Comparison of ENCODE assay signal across 8 mouse cellular contexts in genomic region chr13:100785806-100786413, GRCm38 (mm10). TPM values are rescaled to one million over a fixed set of nuclear protein-coding genes. Genes with fewer than 3 reads are reported as not detected.
DNase-seq lines count a peak whose midpoint lies in the region; ATAC-seq and TF ChIP-seq lines count a peak whose summit lies in the region.

No protein-coding gene starts in this region.

- ATAC-seq in lung, postnatal 0 days = no peak
- ATAC-seq in stomach, postnatal 0 days (ENCODE audit: low FRiP score, low TSS enrichment) = peak; percentile 18

- no peaks in the 10 kb centered on the region for H3K4me1 ChIP-seq in lung, postnatal 0 days (ENCODE audit: insufficient read depth, low read depth, low read length)
- no peaks in the 10 kb centered on the region for H3K4me1 ChIP-seq in brown adipose tissue, adult 24 weeks (ENCODE audit: control insufficient read depth, insufficient read depth, insufficient read length, low read length)
- H3K4me1 ChIP-seq in hindbrain, embryonic 10.5 days (replicated peaks) = peaks cover 19% of the 10 kb centered on the region
- H3K4me1 ChIP-seq in megakaryocyte, embryonic 14.5 days = peaks cover 38% of the 10 kb centered on the region
- H3K4me1 ChIP-seq in stomach, postnatal 0 days (replicated peaks; ENCODE audit: control insufficient read depth, insufficient read depth) = no peaks in the 10 kb centered on the region

- peak; percentile 13 for DNase-seq in lung, postnatal 0 days (ENCODE audit: low spot score)
- no peak for DNase-seq in lung, postnatal 25 days (ENCODE audit: low spot score)
- DNase-seq in hindbrain, embryonic 10.5 days (ENCODE audit: low spot score) = peak; percentile 35
- DNase-seq in stomach, postnatal 0 days (ENCODE audit: low spot score) = peak; percentile 24
- no peak for DNase-seq in ovary, postnatal 36 days (ENCODE audit: low spot score)
- DNase-seq in cerebellum, postnatal 10 days = no peak

- no peaks in the 10 kb centered on the region for H3K27me3 ChIP-seq in lung, postnatal 0 days (replicated peaks; ENCODE audit: insufficient read depth, low read length)
- no peaks in the 10 kb centered on the region for H3K27me3 ChIP-seq in hindbrain, embryonic 10.5 days (ENCODE audit: insufficient read depth, poor library complexity, severe bottlenecking)
- H3K27me3 ChIP-seq in megakaryocyte, embryonic 14.5 days (replicated peaks) = no peaks in the 10 kb centered on the region
- no peaks in the 10 kb centered on the region for H3K27me3 ChIP-seq in stomach, postnatal 0 days (ENCODE audit: control insufficient read depth, insufficient read depth, low read length)

- H3K4me3 ChIP-seq in lung, postnatal 0 days (ENCODE audit: low read depth, low read length) = peak overlapping the region; percentile 62
- peak overlapping the region; percentile 60 for H3K4me3 ChIP-seq in brown adipose tissue, adult 24 weeks (ENCODE audit: insufficient read depth, low read depth, low read length)
- H3K4me3 ChIP-seq in hindbrain, embryonic 10.5 days = peak overlapping the region; percentile 93
- H3K4me3 ChIP-seq in megakaryocyte, embryonic 14.5 days (replicated peaks) = peak overlapping the region; percentile 91
- H3K4me3 ChIP-seq in stomach, postnatal 0 days (ENCODE audit: low read depth, low read length) = peak overlapping the region; percentile 71

- under 1% methylated on average over 30 of the region's 30 CpGs for WGBS in lung, postnatal 0 days
- under 1% methylated on average over 30 of the region's 30 CpGs for WGBS in hindbrain, embryonic 10.5 days
- WGBS in stomach, postnatal 0 days = under 1% methylated on average over 29 of the region's 30 CpGs

- no peaks in the 10 kb centered on the region for H3K9me3 ChIP-seq in lung, postnatal 0 days (ENCODE audit: low read length)
- H3K9me3 ChIP-seq in hindbrain, embryonic 10.5 days = no peaks in the 10 kb centered on the region
- H3K9me3 ChIP-seq in megakaryocyte, embryonic 14.5 days = no peaks in the 10 kb centered on the region
- H3K9me3 ChIP-seq in stomach, postnatal 0 days (ENCODE audit: control insufficient read depth, low read length) = no peaks in the 10 kb centered on the region

- H3K9ac ChIP-seq in lung, postnatal 0 days (replicated peaks; ENCODE audit: low read depth) = peak overlapping the region; percentile 32; the same call in 1 of the 2 replicates
- H3K9ac ChIP-seq in stomach, postnatal 0 days (ENCODE audit: low read length) = peak overlapping the region; percentile 59

- no peak overlapping the region for H3K27ac ChIP-seq in lung, postnatal 0 days (ENCODE audit: low read length)
- H3K27ac ChIP-seq in brown adipose tissue, adult 24 weeks (replicated peaks; ENCODE audit: low read depth, low read length) = no peak overlapping the region
- peak overlapping the region; percentile 97 for H3K27ac ChIP-seq in hindbrain, embryonic 10.5 days
- no peak overlapping the region for H3K27ac ChIP-seq in stomach, postnatal 0 days (replicated peaks)

- peak overlapping the region; percentile 100 for H3K4me2 ChIP-seq in lung, postnatal 0 days (replicated peaks; ENCODE audit: low read depth, low read length)
- peak overlapping the region; percentile 98 for H3K4me2 ChIP-seq in stomach, postnatal 0 days (replicated peaks; ENCODE audit: low read depth)

- no peak for TF ChIP-seq EP300 in lung, postnatal 0 days (IDR thresholded peaks at IDR 0.05)
- no peak for TF ChIP-seq EP300 in stomach, postnatal 0 days (optimal IDR thresholded peaks at IDR 0.05)

- no peak for TF ChIP-seq CTCF in lung, postnatal 0 days (IDR thresholded peaks at IDR 0.05)
- TF ChIP-seq CTCF in stomach, postnatal 0 days (IDR thresholded peaks at IDR 0.05; ENCODE audit: low read depth) = no peak

- no peaks in the 10 kb centered on the region for H3K36me3 ChIP-seq in lung, postnatal 0 days (ENCODE audit: insufficient read depth, low read length)
- peaks cover 43% of the 10 kb centered on the region for H3K36me3 ChIP-seq in hindbrain, embryonic 10.5 days
- H3K36me3 ChIP-seq in megakaryocyte, embryonic 14.5 days (replicated peaks; ENCODE audit: low read length) = peaks cover 36% of the 10 kb centered on the region
- no peaks in the 10 kb centered on the region for H3K36me3 ChIP-seq in stomach, postnatal 0 days (ENCODE audit: control insufficient read depth, insufficient read depth, low read length)

RNA-seq across cellular contexts. Expression of gene Ccnb1, which starts 0.5 kb away (rescaled TPM):
- polyA plus RNA-seq in lung, postnatal 0 days (2015; fragmentation: Nextera tagmentation; extraction: Ambion mirVana) = 8.8 and 10.9 TPM in 2 replicates
- polyA plus RNA-seq in brown adipose tissue, adult 24 weeks (2012; ENCODE audit: insufficient read depth, insufficient read length, missing spikeins) = not detected in 2 replicates
- polyA plus RNA-seq in hindbrain, embryonic 10.5 days (2016; fragmentation: Nextera tagmentation; extraction: Ambion mirVana) = 321 and 434 TPM in 2 replicates
- 3.9 TPM in 1 of 2 replicates, not detected in the other for polyA plus RNA-seq in megakaryocyte, embryonic 14.5 days (2012; ENCODE audit: insufficient read depth, low replicate concordance)
- polyA plus RNA-seq in stomach, postnatal 0 days (2015; fragmentation: Nextera tagmentation; extraction: Ambion mirVana) = 34.5 and 47.0 TPM in 2 replicates

RNA-seq across cellular contexts. Expression of gene Cenph, which starts 10.2 kb away (rescaled TPM):
- 2.5 and 2.9 TPM in 2 replicates for polyA plus RNA-seq in lung, postnatal 0 days (2015; fragmentation: Nextera tagmentation; extraction: Ambion mirVana)
- polyA plus RNA-seq in brown adipose tissue, adult 24 weeks (2012; ENCODE audit: insufficient read depth, insufficient read length, missing spikeins) = not detected in 2 replicates
- polyA plus RNA-seq in hindbrain, embryonic 10.5 days (2016; fragmentation: Nextera tagmentation; extraction: Ambion mirVana) = 51.5 and 57.8 TPM in 2 replicates
- polyA plus RNA-seq in megakaryocyte, embryonic 14.5 days (2012; ENCODE audit: insufficient read depth, low replicate concordance) = 9.2 TPM in 1 of 2 replicates, not detected in the other
- 10.3 and 11.5 TPM in 2 replicates for polyA plus RNA-seq in stomach, postnatal 0 days (2015; fragmentation: Nextera tagmentation; extraction: Ambion mirVana)

RNA-seq across cellular contexts. Expression of gene Mrps36, which starts 41.5 kb away (rescaled TPM):
- polyA plus RNA-seq in lung, postnatal 0 days (2015; fragmentation: Nextera tagmentation; extraction: Ambion mirVana) = 114 and 122 TPM in 2 replicates
- 689 and 913 TPM in 2 replicates for polyA plus RNA-seq in brown adipose tissue, adult 24 weeks (2012; ENCODE audit: insufficient read depth, insufficient read length, missing spikeins)
- 146 and 147 TPM in 2 replicates for polyA plus RNA-seq in hindbrain, embryonic 10.5 days (2016; fragmentation: Nextera tagmentation; extraction: Ambion mirVana)
- polyA plus RNA-seq in megakaryocyte, embryonic 14.5 days (2012; ENCODE audit: insufficient read depth, low replicate concordance) = 44.4 and 117 TPM in 2 replicates
- 147 and 162 TPM in 2 replicates for polyA plus RNA-seq in stomach, postnatal 0 days (2015; fragmentation: Nextera tagmentation; extraction: Ambion mirVana)

RNA-seq across cellular contexts. Expression of gene Slc30a5, which starts 47.3 kb away (rescaled TPM):
- 30.8 and 31.1 TPM in 2 replicates for polyA plus RNA-seq in lung, postnatal 0 days (2015; fragmentation: Nextera tagmentation; extraction: Ambion mirVana)
- 16.9 and 29.9 TPM in 2 replicates for polyA plus RNA-seq in brown adipose tissue, adult 24 weeks (2012; ENCODE audit: insufficient read depth, insufficient read length, missing spikeins)
- polyA plus RNA-seq in hindbrain, embryonic 10.5 days (2016; fragmentation: Nextera tagmentation; extraction: Ambion mirVana) = 33.0 and 36.4 TPM in 2 replicates
- polyA plus RNA-seq in megakaryocyte, embryonic 14.5 days (2012; ENCODE audit: insufficient read depth, low replicate concordance) = 2.0 and 2.3 TPM in 2 replicates
- 37.0 and 38.3 TPM in 2 replicates for polyA plus RNA-seq in stomach, postnatal 0 days (2015; fragmentation: Nextera tagmentation; extraction: Ambion mirVana)

RNA-seq across cellular contexts. Expression of gene Cdk7, which starts 55.2 kb away (rescaled TPM):
- polyA plus RNA-seq in lung, postnatal 0 days (2015; fragmentation: Nextera tagmentation; extraction: Ambion mirVana) = 52.5 and 54.8 TPM in 2 replicates
- polyA plus RNA-seq in brown adipose tissue, adult 24 weeks (2012; ENCODE audit: insufficient read depth, insufficient read length, missing spikeins) = 23.5 and 26.2 TPM in 2 replicates
- polyA plus RNA-seq in hindbrain, embryonic 10.5 days (2016; fragmentation: Nextera tagmentation; extraction: Ambion mirVana) = 83.0 and 96.7 TPM in 2 replicates
- 15.0 and 19.6 TPM in 2 replicates for polyA plus RNA-seq in megakaryocyte, embryonic 14.5 days (2012; ENCODE audit: insufficient read depth, low replicate concordance)
- polyA plus RNA-seq in stomach, postnatal 0 days (2015; fragmentation: Nextera tagmentation; extraction: Ambion mirVana) = 50.9 and 52.8 TPM in 2 replicates

Comparison
In these comparisons a context has a peak if more than half of its experiments do, and no peak if none do; other contexts are left out.
1. DNase-seq: peak in lung, postnatal 0 days (single experiment), hindbrain, embryonic 10.5 days (single experiment) and stomach, postnatal 0 days (single experiment); none in lung, postnatal 25 days (single experiment), ovary, postnatal 36 days (single experiment) and cerebellum, postnatal 10 days (0 of 2).
2. Peak in every context shown above with its lines, with median percentiles within 50 percentile points of each other: H3K4me3 ChIP-seq.